Mouse (Mus musculus) CH12.LX (cell line): ENCODE results near the gene Btg1. TPM values are rescaled to one million over a fixed set of nuclear protein-coding genes. Genes with fewer than 3 reads are reported as not detected.

Experiments
- DNase-seq: peaks from one replicate; pipeline ENCODE4 v3.0.0-alpha.2; 2013; ENCODE audit errors: extremely low read depth
- H3K27ac ChIP-seq: 2 replicates; pipeline ENCODE4 v1.5.1; 2012; ENCODE audit warnings: low read depth, mild to moderate bottlenecking, control low read depth, moderate library complexity; ENCODE audit not compliant: insufficient read depth
- H3K27me3 ChIP-seq: replicated peaks from 2 replicates; pipeline ENCODE3; 2012; ENCODE audit warnings: inconsistent platforms
- H3K36me3 ChIP-seq, 2 experiments: replicated peaks in 1 of 2; 2 replicates each; pipeline versions ENCODE3 to v1.6.1; 2012; ENCODE audit warnings: inconsistent platforms in 1 of 2, low read length in 1 of 2, mild to moderate bottlenecking in 1 of 2, mixed read lengths in 1 of 2, moderate library complexity in 1 of 2; ENCODE audit not compliant: control insufficient read depth in 1 of 2, insufficient read depth in 1 of 2
- H3K4me1 ChIP-seq, 2 experiments: 2 replicates each; pipeline ENCODE4 v1.6.1; 2012; ENCODE audit warnings: inconsistent platforms in 1 of 2, moderate library complexity in 1 of 2; ENCODE audit not compliant: insufficient read depth in 2 of 2, control insufficient read depth in 1 of 2
- H3K4me2 ChIP-seq: 2 replicates; pipeline ENCODE4 v1.6.1; 2012; ENCODE audit warnings: low read depth, mild to moderate bottlenecking, control low read depth; ENCODE audit not compliant: poor library complexity, insufficient read depth, severe bottlenecking
- H3K4me3 ChIP-seq, 3 experiments: fragments of 150-350 bp in 1 of 3; sonication (generic) in 1 of 3; replicated peaks in 1 of 3; 2 replicates each; pipeline versions ENCODE3 to v1.5.1; 2011 to 2012; ENCODE audit warnings: low read depth in 2 of 3, low read length in 2 of 3, mild to moderate bottlenecking in 2 of 3, moderate library complexity in 2 of 3, control low read depth in 1 of 3, improper control_type of control experiment in 1 of 3, inconsistent platforms in 1 of 3, mixed read lengths in 1 of 3; ENCODE audit not compliant: poor library complexity in 1 of 3
- H3K79me2 ChIP-seq: replicated peaks from 2 replicates; pipeline ENCODE4 v1.6.1; 2012; ENCODE audit warnings: mild to moderate bottlenecking, moderate library complexity; ENCODE audit not compliant: control insufficient read depth, poor library complexity, insufficient read depth, severe bottlenecking; ENCODE audit errors: extremely low read depth
- H3K9ac ChIP-seq: 2 replicates; pipeline ENCODE4 v1.6.1; 2012; ENCODE audit warnings: low read depth, mild to moderate bottlenecking, control low read depth, moderate library complexity; ENCODE audit not compliant: insufficient read depth
- H3K9me3 ChIP-seq: replicated peaks from 2 replicates; pipeline ENCODE3; 2012; ENCODE audit warnings: low read length, inconsistent platforms, mixed read lengths
- BHLHE40 ChIP-seq: IDR thresholded peaks from 2 replicates; pipeline ENCODE4 v1.6.1; 2011; ENCODE audit warnings: mild to moderate bottlenecking, low read depth, low read length, improper control_type of control experiment
- CHD1 ChIP-seq: IDR thresholded peaks from 2 replicates; pipeline ENCODE4 v1.6.1; 2012; ENCODE audit warnings: low read depth, low read length, improper control_type of control experiment, inconsistent platforms
- CTCF ChIP-seq, 2 experiments: IDR thresholded peaks in 1 of 2; conservative IDR thresholded peaks in 1 of 2; 2 replicates each; pipeline ENCODE4 v1.5.1; 2011 to 2012; ENCODE audit warnings: low read depth in 2 of 2, low read length in 2 of 2, improper control_type of control experiment in 1 of 2, inconsistent platforms in 1 of 2, mild to moderate bottlenecking in 1 of 2, moderate library complexity in 1 of 2
- E2F4 ChIP-seq: IDR thresholded peaks from 2 replicates; pipeline ENCODE4 v1.6.1; 2011; ENCODE audit warnings: low read depth, low read length, improper control_type of control experiment; ENCODE audit not compliant: insufficient replicate concordance
- ELF1 ChIP-seq: IDR thresholded peaks from 2 replicates; pipeline ENCODE4 v1.6.1; 2014; ENCODE audit warnings: low read depth, mild to moderate bottlenecking, inconsistent platforms, low read length, improper control_type of control experiment
- EP300 ChIP-seq: IDR thresholded peaks from 2 replicates; pipeline ENCODE4 v1.6.1; 2011; ENCODE audit warnings: low read length, improper control_type of control experiment
- GABPA ChIP-seq: IDR thresholded peaks from 2 replicates; pipeline ENCODE4 v1.6.1; 2012; ENCODE audit warnings: low read depth, low read length, improper control_type of control experiment, inconsistent platforms; ENCODE audit not compliant: insufficient replicate concordance
- HCFC1 ChIP-seq: IDR thresholded peaks from 2 replicates; pipeline ENCODE4 v1.6.1; 2012; ENCODE audit warnings: low read depth, mild to moderate bottlenecking, inconsistent platforms, low read length, improper control_type of control experiment
- JUN ChIP-seq: IDR thresholded peaks from 2 replicates; pipeline ENCODE4 v1.6.1; 2011; ENCODE audit warnings: low read depth, mild to moderate bottlenecking, low read length, improper control_type of control experiment, moderate library complexity; ENCODE audit not compliant: insufficient read depth
- KAT2A ChIP-seq: IDR thresholded peaks from 2 replicates; pipeline ENCODE4 v1.6.1; 2012; ENCODE audit warnings: low read length, improper control_type of control experiment, inconsistent platforms; ENCODE audit not compliant: insufficient replicate concordance
- MAFK ChIP-seq: IDR thresholded peaks from 2 replicates; pipeline ENCODE4 v1.6.1; 2011; ENCODE audit warnings: low read length, improper control_type of control experiment; ENCODE audit not compliant: insufficient replicate concordance
- MEF2A ChIP-seq: IDR thresholded peaks from 2 replicates; pipeline ENCODE4 v1.6.1; 2014; ENCODE audit warnings: low read depth, mild to moderate bottlenecking, inconsistent platforms, low read length, improper control_type of control experiment, borderline replicate concordance
- MXI1 ChIP-seq: IDR thresholded peaks from 2 replicates; pipeline ENCODE4 v1.6.1; 2011; ENCODE audit warnings: mild to moderate bottlenecking, low read depth, low read length, improper control_type of control experiment
- NELFE ChIP-seq: IDR thresholded peaks from 2 replicates; pipeline ENCODE4 v1.6.1; 2011; ENCODE audit warnings: low read depth, low read length, improper control_type of control experiment
- PAX5 ChIP-seq: IDR thresholded peaks from 2 replicates; pipeline ENCODE4 v1.6.1; 2012; ENCODE audit warnings: low read length, inconsistent platforms, mixed read lengths
- RAD21 ChIP-seq: IDR thresholded peaks from 2 replicates; pipeline ENCODE4 v1.6.1; 2011; ENCODE audit warnings: low read depth, mild to moderate bottlenecking, low read length, improper control_type of control experiment, moderate library complexity
- RCOR1 ChIP-seq: conservative IDR thresholded peaks from 2 replicates; pipeline ENCODE4 v1.6.1; 2012; ENCODE audit warnings: low read depth, mild to moderate bottlenecking, inconsistent platforms, low read length, improper control_type of control experiment
- SMC3 ChIP-seq: IDR thresholded peaks from 2 replicates; pipeline ENCODE4 v1.6.1; 2011; ENCODE audit warnings: low read depth, low read length, improper control_type of control experiment
- TBP ChIP-seq: conservative IDR thresholded peaks from 2 replicates; pipeline ENCODE4 v1.6.1; 2011; ENCODE audit warnings: low read depth, low read length, improper control_type of control experiment
- TCF12 ChIP-seq: IDR thresholded peaks from 2 replicates; pipeline ENCODE4 v1.6.1; 2014; ENCODE audit warnings: low read depth, mild to moderate bottlenecking, inconsistent platforms, low read length, improper control_type of control experiment
- UBTF ChIP-seq: IDR thresholded peaks from 2 replicates; pipeline ENCODE4 v1.6.1; 2012; ENCODE audit warnings: low read depth, mild to moderate bottlenecking, inconsistent platforms, low read length, improper control_type of control experiment, moderate library complexity
- USF2 ChIP-seq: conservative IDR thresholded peaks from 2 replicates; pipeline ENCODE4 v1.6.1; 2011; ENCODE audit warnings: low read depth, low read length, improper control_type of control experiment
- ZC3H11A ChIP-seq: IDR thresholded peaks from 2 replicates; pipeline ENCODE4 v1.6.1; 2012; ENCODE audit warnings: low read depth, mild to moderate bottlenecking, inconsistent platforms, low read length, improper control_type of control experiment
- ZMIZ1 ChIP-seq: IDR thresholded peaks from 2 replicates; pipeline ENCODE4 v1.6.1; 2012; ENCODE audit warnings: low read depth, mild to moderate bottlenecking, inconsistent platforms, low read length, improper control_type of control experiment
- ZNF384 ChIP-seq: IDR thresholded peaks from 2 replicates; pipeline ENCODE4 v1.6.1; 2012; ENCODE audit warnings: low read depth, low read length, improper control_type of control experiment, inconsistent platforms
- dilution Hi-C: fragments of 300-500 bp; cut with MboI; formaldehyde crosslinking; loops from 2 replicates; pipeline ENCODE4 v1.14.3; 2020; ENCODE audit warnings: low sequenced_read_pairs; ENCODE audit not compliant: extremely low pct_unique_long_range_greater_than_20kb, extremely low pct_ligation_motif_present
- in situ Hi-C: fragments of 300-500 bp; cut with MboI; formaldehyde crosslinking; loops from 3 replicates; pipeline ENCODE4 v1.14.3; 2019; ENCODE audit warnings: low sequenced_read_pairs, low pct_ligation_motif_present, low pct_unique_long_range_greater_than_20kb, mixed read lengths
- polyA plus RNA-seq: library from polyadenylated mRNA; unstranded; fragments of >175 nt; gene quantifications from 2 replicates; pipeline ENCODE4 v1.2.1, GENCODE M21; 2012; ENCODE audit warnings: low read depth; ENCODE audit not compliant: insufficient read length
- total RNA-seq, 2 experiments: library from RNA; depleted of rRNA; stranded (reverse); fragments of 300-350 nt in 1 of 2; fragments of >200 nt in 1 of 2; gene quantifications; 2 replicates each; pipeline ENCODE4 v1.2.3; 2012 to 2014

Gene Btg1
- total and polyA plus RNA-seq, 3 experiments: 15.8 to 25.1 (median 20.5) TPM

DNA sequence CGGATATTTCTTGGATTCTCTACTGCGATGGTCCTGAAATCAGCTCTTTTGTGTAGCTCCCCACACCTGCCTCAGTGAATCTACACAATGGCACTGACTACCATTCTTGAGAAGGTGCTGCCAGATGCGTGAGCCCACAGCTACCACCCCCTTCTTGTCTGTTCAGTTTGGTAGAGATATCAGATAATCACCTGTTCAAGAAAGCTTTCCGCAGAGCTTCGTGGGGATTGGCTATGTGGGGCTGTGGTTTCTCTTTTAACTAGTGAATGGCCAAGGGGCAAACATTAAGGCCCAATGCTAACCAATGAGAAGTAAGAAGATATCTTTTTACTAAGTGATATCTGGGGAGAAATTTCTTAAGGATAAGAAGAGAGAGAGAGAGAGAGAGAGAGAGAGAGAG is 41.5 kb upstream of the Btg1 start:
- no peaks in the 10 kb centered on the region for H3K9me3 ChIP-seq
- no peak for TF ChIP-seq BHLHE40
- no peak for TF ChIP-seq GABPA
- TF ChIP-seq MXI1: no peak
- TF ChIP-seq UBTF: no peak
- TF ChIP-seq E2F4: no peak
- TF ChIP-seq PAX5: no peak
- TF ChIP-seq CTCF (conservative IDR thresholded peaks at IDR 0.05 in 1 of 2, IDR thresholded peaks at IDR 0.05 in 1 of 2; ENCODE audit: low read depth in 2 of 2, low read length in 2 of 2): no peak
- TF ChIP-seq ZC3H11A: no peak
- TF ChIP-seq TCF12: no peak
- no peak for TF ChIP-seq SMC3
- no peak for TF ChIP-seq ELF1
- no peak for TF ChIP-seq CHD1
- TF ChIP-seq HCFC1: no peak
- no peak for TF ChIP-seq MAFK
- no peak for TF ChIP-seq MEF2A
- in situ Hi-C loops (no loop called here), dilution Hi-C loops (no loop called here)
- H3K79me2 ChIP-seq: no peaks in the 10 kb centered on the region
- H3K4me3 ChIP-seq: no peak overlapping the region
- no peak overlapping the region for H3K9ac ChIP-seq
- no peak for DNase-seq
- H3K36me3 ChIP-seq: no peaks in the 10 kb centered on the region
- peaks cover 3 to 10% of the 10 kb centered on the region in 2 experiments; a peak in 2 of 4 replicates for H3K4me1 ChIP-seq
- H3K4me2 ChIP-seq: no peak overlapping the region
- no peak overlapping the region for H3K27ac ChIP-seq
- H3K27me3 ChIP-seq: no peaks in the 10 kb centered on the region

DNA sequence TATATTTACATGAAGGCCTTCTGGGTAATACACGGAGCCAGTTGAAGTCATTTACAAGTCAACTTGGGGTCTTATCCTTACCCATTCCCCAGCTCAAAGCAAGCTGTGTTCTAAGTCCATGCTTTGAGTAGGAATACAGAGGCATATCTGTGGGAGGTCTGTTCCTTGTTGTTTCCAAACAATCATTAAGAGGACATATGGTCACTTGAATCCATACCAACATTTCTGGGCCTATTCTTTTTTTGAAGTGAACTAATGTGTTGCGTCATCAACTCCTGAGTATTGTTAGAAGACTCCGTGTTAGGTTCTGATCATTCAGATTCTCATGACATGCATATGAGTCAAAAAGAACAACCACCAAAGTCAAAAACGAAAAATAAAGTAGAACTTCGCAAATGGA is 37.9 kb upstream of the Btg1 start:
- TF ChIP-seq RCOR1: no peak
- no peak for TF ChIP-seq EP300
- no peak for TF ChIP-seq TBP
- TF ChIP-seq CHD1: no peak
- TF ChIP-seq KAT2A: no peak
- no peak for TF ChIP-seq ZMIZ1
- TF ChIP-seq NELFE: no peak
- TF ChIP-seq USF2: no peak
- TF ChIP-seq ZNF384: no peak
- TF ChIP-seq HCFC1: no peak
- no peak for TF ChIP-seq RAD21
- TF ChIP-seq MEF2A: no peak
- TF ChIP-seq PAX5: no peak
- no peak for TF ChIP-seq JUN
- H3K27me3 ChIP-seq: no peaks in the 10 kb centered on the region
- no peak overlapping the region for H3K27ac ChIP-seq
- H3K9me3 ChIP-seq: no peaks in the 10 kb centered on the region
- in situ Hi-C loops (no loop called here), dilution Hi-C loops (no loop called here)
- H3K4me1 ChIP-seq: peaks cover 0 to 3% of the 10 kb centered on the region in 2 experiments; a peak in 1 of 4 replicates
- DNase-seq: no peak
- no peak overlapping the region for H3K4me2 ChIP-seq
- no peaks in the 10 kb centered on the region for H3K36me3 ChIP-seq
- no peak overlapping the region for H3K9ac ChIP-seq
- H3K4me3 ChIP-seq: no peak overlapping the region
- H3K79me2 ChIP-seq: no peaks in the 10 kb centered on the region
